Mouse (Mus musculus) forebrain, embryonic 10.5 days (tissue): ENCODE results near the gene Olfr1338. TPM values are rescaled to one million over a fixed set of nuclear protein-coding genes. Genes with fewer than 3 reads are reported as not detected.

ENCODE experiments used
- polyA plus RNA-seq: library from polyadenylated mRNA; unstranded; fragments of >200 nt; fragmentation: Nextera tagmentation; extraction: Ambion mirVana; gene quantifications from 2 replicates; pipeline ENCODE4 v1.2.1, GENCODE M21; 2016

Gene Olfr1338
- polyA plus RNA-seq, 1 experiment from 2014 or later, result not detected

Other genes starting within 250 kb of the Olfr1338 start
- gene 2610528J11Rik, start 231.7 kb downstream of the Olfr1338 start, polyA plus RNA-seq, result 1.1 and 2.1 TPM in 2 replicates
- 0.68 and 0.76 TPM in 2 replicates for gene Tmem125, start 214.7 kb downstream of the Olfr1338 start, polyA plus RNA-seq
- gene Cfap57, start 138.0 kb downstream of the Olfr1338 start, polyA plus RNA-seq, result 0.73 and 0.94 TPM in 2 replicates
- 210 and 221 TPM in 2 replicates for gene Ebna1bp2, start 137.9 kb downstream of the Olfr1338 start, polyA plus RNA-seq
- not detected in 2 replicates for gene Olfr62, start 99.8 kb downstream of the Olfr1338 start, polyA plus RNA-seq
- not detected in 2 replicates for gene Olfr1342, start 66.0 kb downstream of the Olfr1338 start, polyA plus RNA-seq
- not detected in 2 replicates for gene Olfr1341, start 55.2 kb downstream of the Olfr1338 start, polyA plus RNA-seq
- gene Olfr1340, start 38.6 kb downstream of the Olfr1338 start, polyA plus RNA-seq, result not detected in 2 replicates
- not detected in 2 replicates for gene Olfr1339, start 26.6 kb downstream of the Olfr1338 start, polyA plus RNA-seq
- not detected in 2 replicates for gene Olfr1337, start 23.8 kb upstream of the Olfr1338 start, polyA plus RNA-seq
- gene Olfr1335, start 51.2 kb upstream of the Olfr1338 start, polyA plus RNA-seq, result not detected in 2 replicates
- not detected in 2 replicates for gene Olfr1333, start 77.5 kb upstream of the Olfr1338 start, polyA plus RNA-seq
- not detected in 2 replicates for gene Olfr1331, start 105.9 kb upstream of the Olfr1338 start, polyA plus RNA-seq
- gene Olfr1330, start 129.9 kb upstream of the Olfr1338 start, polyA plus RNA-seq, result not detected in 2 replicates
- gene Olfr1329, start 158.7 kb upstream of the Olfr1338 start, polyA plus RNA-seq, result not detected in 2 replicates
- gene Olfr1328, start 179.9 kb upstream of the Olfr1338 start, polyA plus RNA-seq, result not detected in 2 replicates
- not detected in 2 replicates for gene Lao1, start 202.8 kb upstream of the Olfr1338 start, polyA plus RNA-seq